Mouse (Mus musculus): Measurements from ENCODE around the gene Ets1. TPM values are rescaled to one million over a fixed set of nuclear protein-coding genes. Genes with fewer than 3 reads are reported as not detected.

The Ets1 gene
- polyA plus RNA-seq, 1 experiment, result 7.4 TPM

DNA sequence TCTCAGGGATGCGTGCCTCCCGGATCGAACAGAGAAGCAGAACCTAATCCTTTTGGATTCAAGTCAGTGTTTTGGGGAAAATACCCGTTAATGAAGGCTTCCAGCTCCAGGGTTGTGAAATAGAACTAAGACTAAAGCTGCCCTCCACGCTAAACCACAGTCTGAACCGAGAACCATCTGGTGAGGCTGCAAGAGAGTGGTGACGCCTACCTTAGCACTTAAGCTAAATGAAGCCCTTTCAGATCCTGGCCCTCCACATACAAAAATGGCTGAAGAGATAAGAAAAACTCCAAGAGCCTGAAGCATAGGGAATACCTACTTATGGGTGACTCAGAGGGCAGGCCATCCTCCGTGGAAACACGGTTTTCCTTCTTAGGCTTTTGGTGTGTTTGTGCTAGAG lies 100.0 kb downstream of the Ets1 start:
- no peak overlapping the region for H3K27ac ChIP-seq (ENCODE audit: insufficient read depth, low read depth, low read length)
- H3K4me3 ChIP-seq (ENCODE audit: insufficient read depth, low read length), result no peak overlapping the region
- H3K4me1 ChIP-seq (ENCODE audit: control insufficient read depth, insufficient read depth, low read length), result no peaks in the 10 kb centered on the region
- TF ChIP-seq POLR2A (IDR thresholded peaks at IDR 0.05; ENCODE audit: borderline replicate concordance, low read depth, low read length) (no peak), CTCF (IDR thresholded peaks at IDR 0.05; ENCODE audit: low read depth, low read length) (no peak)

DNA sequence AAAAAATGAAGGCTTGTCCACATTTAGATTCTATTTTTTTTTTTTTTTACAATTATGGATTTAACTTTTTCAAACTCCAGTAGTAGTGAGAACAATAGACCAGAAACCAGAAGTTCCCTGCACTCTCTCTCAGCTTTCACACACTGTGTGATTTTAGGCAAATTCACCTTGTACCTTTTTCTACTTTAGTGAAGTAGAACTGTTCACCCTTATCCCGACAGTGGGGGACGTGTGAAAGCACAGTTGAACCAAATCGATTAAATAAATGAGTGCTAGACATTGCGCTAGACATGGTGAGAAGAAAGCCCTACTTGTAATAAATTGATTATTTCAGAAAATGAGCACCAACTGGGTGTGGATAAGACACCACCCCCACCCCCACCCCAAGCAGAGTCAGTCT lies 104.0 kb downstream of the Ets1 start:
- TF ChIP-seq POLR2A (IDR thresholded peaks at IDR 0.05; ENCODE audit: borderline replicate concordance, low read depth, low read length) (no peak), CTCF (IDR thresholded peaks at IDR 0.05; ENCODE audit: low read depth, low read length) (no peak)
- no peaks in the 10 kb centered on the region for H3K4me1 ChIP-seq (ENCODE audit: control insufficient read depth, insufficient read depth, low read length)
- H3K4me3 ChIP-seq (ENCODE audit: insufficient read depth, low read length), result no peak overlapping the region
- no peak overlapping the region for H3K27ac ChIP-seq (ENCODE audit: insufficient read depth, low read depth, low read length)

DNA sequence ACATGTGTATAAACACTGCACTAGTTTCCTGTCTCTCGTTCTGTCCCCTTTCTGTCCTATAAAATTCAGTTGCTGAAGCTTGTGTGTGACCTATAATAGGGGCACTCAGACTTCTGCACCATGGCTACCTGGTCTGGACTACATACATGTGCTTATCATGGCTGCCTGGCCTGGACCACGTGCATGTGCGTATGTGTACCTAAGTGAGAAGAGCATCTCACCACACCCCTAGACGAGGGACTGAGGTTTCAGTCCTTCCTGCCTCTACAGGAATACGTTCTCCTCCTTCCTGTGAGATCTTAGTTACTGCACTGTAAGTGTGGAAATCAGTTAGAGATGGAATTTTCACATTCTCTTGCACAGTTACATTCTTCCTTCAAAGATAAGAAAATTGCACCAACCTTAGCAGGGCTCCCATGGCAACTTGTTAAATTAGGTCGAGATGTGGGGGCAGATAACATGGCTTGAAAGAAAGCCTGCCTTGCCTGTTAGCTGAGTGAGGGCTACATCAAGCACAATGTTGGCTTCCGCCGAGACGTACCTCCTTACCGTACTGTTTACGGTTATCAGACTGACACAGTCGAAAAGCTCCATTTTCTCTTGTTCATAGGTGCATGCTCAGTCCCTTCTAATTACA lies 104.8 kb downstream of the Ets1 start:
- Histone ChIP-seq H3K27ac (ENCODE audit: insufficient read depth, low read depth, low read length) (no peak overlapping the region), H3K4me1 (ENCODE audit: control insufficient read depth, insufficient read depth, low read length) (no peaks in the 10 kb centered on the region), H3K4me3 (ENCODE audit: insufficient read depth, low read length) (no peak overlapping the region)
- no peak for TF ChIP-seq POLR2A (IDR thresholded peaks at IDR 0.05; ENCODE audit: borderline replicate concordance, low read depth, low read length)
- TF ChIP-seq CTCF (IDR thresholded peaks at IDR 0.05; ENCODE audit: low read depth, low read length), result no peak

DNA sequence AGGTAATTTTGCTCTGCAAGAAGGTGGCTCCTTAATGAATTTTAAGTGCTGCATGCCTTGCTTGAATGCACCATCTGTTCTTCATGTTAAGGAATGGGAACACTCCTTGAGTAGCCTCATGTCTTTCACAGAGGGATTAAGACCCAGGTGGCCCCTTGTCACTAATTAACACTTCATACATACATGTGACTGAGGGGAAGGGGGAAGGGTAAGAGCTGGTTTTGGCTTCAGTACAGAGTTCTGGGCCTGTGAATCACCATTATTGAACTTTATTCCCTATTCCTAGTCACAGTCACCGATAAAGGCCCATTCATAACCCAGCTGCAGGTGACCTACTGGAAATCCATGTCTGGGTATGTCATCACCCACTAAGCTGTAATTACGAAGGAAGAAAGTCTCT lies 105.7 kb downstream of the Ets1 start:
- no peaks in the 10 kb centered on the region for H3K4me1 ChIP-seq (ENCODE audit: control insufficient read depth, insufficient read depth, low read length)
- no peak overlapping the region for H3K27ac ChIP-seq (ENCODE audit: insufficient read depth, low read depth, low read length)
- no peak overlapping the region for H3K4me3 ChIP-seq (ENCODE audit: insufficient read depth, low read length)
- no peak for TF ChIP-seq CTCF (IDR thresholded peaks at IDR 0.05; ENCODE audit: low read depth, low read length)
- TF ChIP-seq POLR2A (IDR thresholded peaks at IDR 0.05; ENCODE audit: borderline replicate concordance, low read depth, low read length), result no peak

DNA sequence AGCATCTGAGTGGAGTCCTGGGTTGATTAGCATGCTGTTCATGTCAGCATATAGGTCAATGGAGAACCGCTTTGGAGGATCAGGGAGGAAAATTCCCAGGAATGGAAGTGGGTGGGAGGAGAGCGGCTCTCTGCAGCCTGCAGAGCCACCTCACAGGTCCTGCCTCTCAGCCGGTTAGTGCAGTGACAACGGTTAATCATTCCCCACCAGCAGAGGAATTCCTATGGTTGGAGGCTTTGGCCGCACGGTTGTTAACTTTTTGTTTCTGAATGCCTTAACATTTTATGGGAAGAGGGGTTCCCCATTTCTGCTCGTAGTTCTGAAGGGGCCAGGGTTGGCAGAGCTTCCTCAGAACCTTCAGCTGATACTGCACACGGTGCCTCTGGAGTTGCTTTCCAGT lies 107.1 kb downstream of the Ets1 start:
- Histone ChIP-seq H3K4me3 (ENCODE audit: insufficient read depth, low read length) (no peak overlapping the region), H3K27ac (ENCODE audit: insufficient read depth, low read depth, low read length) (no peak overlapping the region), H3K4me1 (ENCODE audit: control insufficient read depth, insufficient read depth, low read length) (no peaks in the 10 kb centered on the region)
- no peak for TF ChIP-seq CTCF (IDR thresholded peaks at IDR 0.05; ENCODE audit: low read depth, low read length)
- TF ChIP-seq POLR2A (IDR thresholded peaks at IDR 0.05; ENCODE audit: borderline replicate concordance, low read depth, low read length), result no peak

DNA sequence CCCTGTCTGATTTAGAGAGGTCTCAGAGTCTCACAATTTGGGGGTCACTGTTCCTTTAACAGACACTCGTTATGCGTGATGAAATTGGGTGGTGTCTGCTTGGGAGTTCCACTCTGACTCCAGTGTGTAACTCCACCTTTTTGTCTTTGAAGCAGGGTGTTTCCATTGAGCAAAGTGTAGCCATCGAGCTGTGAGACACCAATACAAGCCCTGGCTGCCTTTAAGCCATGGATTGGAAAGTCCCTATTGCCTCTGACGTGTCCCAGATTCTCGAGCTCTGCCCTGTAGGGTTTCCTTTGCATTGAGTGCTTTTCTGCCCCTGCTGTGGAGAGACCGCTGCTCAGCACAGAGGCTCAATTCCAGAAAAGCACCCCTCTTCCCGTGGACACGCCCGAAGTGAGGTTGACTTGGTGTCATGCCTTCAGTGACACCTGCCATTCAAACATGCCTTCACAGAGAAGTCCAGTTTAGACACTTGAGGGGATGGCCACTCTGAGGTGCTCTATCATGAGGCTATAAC lies 107.7 kb downstream of the Ets1 start:
- Histone ChIP-seq H3K4me1 (ENCODE audit: control insufficient read depth, insufficient read depth, low read length) (no peaks in the 10 kb centered on the region), H3K4me3 (ENCODE audit: insufficient read depth, low read length) (no peak overlapping the region), H3K27ac (ENCODE audit: insufficient read depth, low read depth, low read length) (no peak overlapping the region)
- TF ChIP-seq CTCF (IDR thresholded peaks at IDR 0.05; ENCODE audit: low read depth, low read length), result no peak
- TF ChIP-seq POLR2A (IDR thresholded peaks at IDR 0.05; ENCODE audit: borderline replicate concordance, low read depth, low read length), result no peak

DNA sequence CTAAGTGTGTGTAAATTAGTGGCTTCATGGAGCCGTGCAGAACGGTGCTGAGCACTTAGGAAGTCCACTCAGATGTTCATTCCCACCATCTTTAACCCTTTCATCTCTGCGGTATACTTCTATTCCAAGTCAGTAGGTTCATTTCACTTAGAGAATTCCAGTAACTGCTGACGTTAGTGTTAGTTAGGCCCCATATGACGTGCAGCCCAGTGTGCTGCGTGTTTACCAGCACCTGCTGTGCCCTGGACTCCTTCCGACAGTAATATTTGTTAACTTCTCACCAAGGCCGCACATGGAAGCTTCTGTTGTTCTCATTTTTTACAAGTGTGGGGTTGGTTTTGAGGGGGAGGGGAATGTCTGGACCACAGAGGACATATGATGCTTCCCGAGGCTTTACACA lies 108.3 kb downstream of the Ets1 start:
- Histone ChIP-seq H3K4me3 (ENCODE audit: insufficient read depth, low read length) (no peak overlapping the region), H3K4me1 (ENCODE audit: control insufficient read depth, insufficient read depth, low read length) (no peaks in the 10 kb centered on the region), H3K27ac (ENCODE audit: insufficient read depth, low read depth, low read length) (no peak overlapping the region)
- TF ChIP-seq POLR2A (IDR thresholded peaks at IDR 0.05; ENCODE audit: borderline replicate concordance, low read depth, low read length), result no peak
- TF ChIP-seq CTCF (IDR thresholded peaks at IDR 0.05; ENCODE audit: low read depth, low read length), result no peak

DNA sequence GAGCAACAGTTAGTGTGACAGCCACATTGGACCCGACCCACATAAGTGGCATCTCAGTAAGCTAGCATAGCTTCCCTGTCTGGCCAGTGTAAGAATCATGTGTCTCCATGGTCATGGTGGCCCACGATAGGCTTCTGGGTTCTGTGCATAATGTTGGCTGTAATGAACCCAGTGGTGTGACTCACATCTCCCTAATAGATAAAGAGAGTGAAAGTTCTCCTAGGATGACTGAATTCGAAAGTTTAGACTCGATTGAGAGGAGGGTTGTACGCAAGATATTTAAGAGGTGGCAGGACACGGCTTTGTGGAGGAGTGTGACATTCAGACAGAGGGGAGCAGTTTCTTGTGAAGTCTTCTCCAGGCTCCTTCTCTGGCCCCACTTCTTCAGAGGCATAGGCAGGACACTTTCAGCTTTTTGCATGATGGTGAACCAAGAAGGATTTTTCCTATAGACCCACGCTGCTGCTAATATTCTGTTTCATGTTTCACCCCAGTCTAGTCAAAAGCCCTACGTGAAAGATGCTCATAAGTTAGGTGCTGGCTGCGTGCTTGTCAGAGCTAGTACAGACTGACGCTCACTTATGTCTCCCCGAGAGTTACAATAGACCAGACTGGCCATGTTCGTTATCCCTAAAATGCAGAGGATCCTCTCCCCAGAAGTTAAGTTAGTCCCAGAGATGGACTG lies 109.2 kb downstream of the Ets1 start:
- no peak for TF ChIP-seq CTCF (IDR thresholded peaks at IDR 0.05; ENCODE audit: low read depth, low read length)
- no peak for TF ChIP-seq POLR2A (IDR thresholded peaks at IDR 0.05; ENCODE audit: borderline replicate concordance, low read depth, low read length)
- Histone ChIP-seq H3K4me1 (ENCODE audit: control insufficient read depth, insufficient read depth, low read length) (peaks cover 5% of the 10 kb centered on the region; the same call in 1 of the 2 replicates), H3K4me3 (ENCODE audit: insufficient read depth, low read length) (no peak overlapping the region), H3K27ac (ENCODE audit: insufficient read depth, low read depth, low read length) (no peak overlapping the region)

DNA sequence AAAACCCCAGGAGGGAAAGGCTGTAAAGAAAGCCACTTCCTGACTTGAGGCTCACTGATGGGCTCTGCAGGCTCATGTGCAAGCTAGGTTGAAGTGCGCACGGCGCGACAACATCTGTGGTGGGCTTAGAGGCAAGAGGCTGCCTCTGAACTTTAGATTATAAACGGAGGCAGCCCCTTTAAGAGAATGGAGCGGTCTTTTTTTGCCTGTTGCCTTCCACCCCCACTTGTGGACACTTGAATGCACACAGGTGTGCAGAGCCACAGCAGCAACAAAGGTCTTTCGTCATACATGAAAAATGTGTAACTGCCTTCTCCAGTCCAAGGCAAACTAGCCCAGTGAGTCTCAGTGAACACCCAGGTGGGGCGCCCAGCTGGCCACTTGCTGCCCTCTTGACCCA lies 110.0 kb downstream of the Ets1 start:
- Histone ChIP-seq H3K4me1 (ENCODE audit: control insufficient read depth, insufficient read depth, low read length) (peaks cover 5% of the 10 kb centered on the region; the same call in 1 of the 2 replicates), H3K27ac (ENCODE audit: insufficient read depth, low read depth, low read length) (no peak overlapping the region), H3K4me3 (ENCODE audit: insufficient read depth, low read length) (no peak overlapping the region)
- TF ChIP-seq POLR2A (IDR thresholded peaks at IDR 0.05; ENCODE audit: borderline replicate concordance, low read depth, low read length), result no peak
- TF ChIP-seq CTCF (IDR thresholded peaks at IDR 0.05; ENCODE audit: low read depth, low read length), result no peak

DNA sequence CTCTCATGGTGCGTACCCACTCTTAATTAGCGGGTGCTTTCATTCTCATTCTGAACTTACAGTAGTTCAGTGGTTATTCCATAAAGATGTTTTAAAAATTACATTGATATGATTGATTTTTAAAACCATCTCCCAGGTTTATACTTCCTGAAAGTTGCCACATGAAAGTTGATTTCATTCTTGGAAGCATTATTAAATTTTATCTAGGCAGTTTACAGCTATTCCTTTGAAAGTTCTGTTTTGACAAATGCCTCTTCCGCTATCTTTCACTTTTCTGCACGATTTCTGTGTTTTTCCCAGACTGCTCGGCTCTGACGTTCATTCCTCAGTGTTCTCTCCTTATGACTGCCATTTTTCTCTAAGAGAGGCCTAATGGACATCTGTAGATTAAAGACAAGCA lies 110.6 kb downstream of the Ets1 start:
- peaks cover 5% of the 10 kb centered on the region; the same call in 1 of the 2 replicates for H3K4me1 ChIP-seq (ENCODE audit: control insufficient read depth, insufficient read depth, low read length)
- no peak overlapping the region for H3K4me3 ChIP-seq (ENCODE audit: insufficient read depth, low read length)
- H3K27ac ChIP-seq (ENCODE audit: insufficient read depth, low read depth, low read length), result no peak overlapping the region
- TF ChIP-seq POLR2A (IDR thresholded peaks at IDR 0.05; ENCODE audit: borderline replicate concordance, low read depth, low read length) (no peak), CTCF (IDR thresholded peaks at IDR 0.05; ENCODE audit: low read depth, low read length) (no peak)

Data from bone marrow macrophage, adult 2 months (primary cell).